Mouse (Mus musculus): ENCODE measurements around the gene Bricd5. TPM values are rescaled to one million over a fixed set of nuclear protein-coding genes. Genes with fewer than 3 reads are reported as not detected.

Gene Bricd5
- polyA plus RNA-seq, 1 experiment = 0.10 TPM

Other genes with a start within 250 kb of the Bricd5 start
- 1.6 and 1.7 TPM in 2 replicates for gene Ccnf, start 222.4 kb upstream of the Bricd5 start, polyA plus RNA-seq (2012; rRNA removed)
- gene Abca17, start 122.8 kb upstream of the Bricd5 start, polyA plus RNA-seq (2012; rRNA removed) = 0.10 and 0.12 TPM in 2 replicates
- 44.4 and 47.7 TPM in 2 replicates for gene Abca3, start 121.9 kb upstream of the Bricd5 start, polyA plus RNA-seq (2012; rRNA removed)
- 119 and 134 TPM in 2 replicates for gene Rnps1, start 59.3 kb upstream of the Bricd5 start, polyA plus RNA-seq (2012; rRNA removed)
- gene Eci1, start 47.2 kb upstream of the Bricd5 start, polyA plus RNA-seq (2012; rRNA removed) = 116 and 139 TPM in 2 replicates
- 47.5 and 62.9 TPM in 2 replicates for gene Dnase1l2, start 30.8 kb upstream of the Bricd5 start, polyA plus RNA-seq (2012; rRNA removed)
- 55.8 and 61.5 TPM in 2 replicates for gene E4f1, start 3.6 kb upstream of the Bricd5 start, polyA plus RNA-seq (2012; rRNA removed)
- gene Pgp, start 3.5 kb upstream of the Bricd5 start, polyA plus RNA-seq (2012; rRNA removed) = 31.8 and 33.5 TPM in 2 replicates
- 20.9 and 21.7 TPM in 2 replicates for gene Mlst8, start 5.2 kb downstream of the Bricd5 start, polyA plus RNA-seq (2012; rRNA removed)
- gene Caskin1, start 14.7 kb downstream of the Bricd5 start, polyA plus RNA-seq (2012; rRNA removed) = 0.76 and 1.1 TPM in 2 replicates
- 174 and 223 TPM in 2 replicates for gene Traf7, start 54.1 kb downstream of the Bricd5 start, polyA plus RNA-seq (2012; rRNA removed)
- 1.4 and 1.5 TPM in 2 replicates for gene Rab26, start 60.3 kb downstream of the Bricd5 start, polyA plus RNA-seq (2012; rRNA removed)
- gene Pkd1, start 76.0 kb downstream of the Bricd5 start, polyA plus RNA-seq (2012; rRNA removed) = 69.8 and 84.0 TPM in 2 replicates
- 95.3 and 112 TPM in 2 replicates for gene Tsc2, start 158.7 kb downstream of the Bricd5 start, polyA plus RNA-seq (2012; rRNA removed)
- gene Nthl1, start 158.8 kb downstream of the Bricd5 start, polyA plus RNA-seq (2012; rRNA removed) = 21.7 and 22.0 TPM in 2 replicates
- gene Slc9a3r2, start 176.4 kb downstream of the Bricd5 start, polyA plus RNA-seq (2012; rRNA removed) = 59.2 and 63.5 TPM in 2 replicates
- gene Npw, start 184.6 kb downstream of the Bricd5 start, polyA plus RNA-seq (2012; rRNA removed) = 0.62 and 0.80 TPM in 2 replicates
- gene Zfp598, start 195.8 kb downstream of the Bricd5 start, polyA plus RNA-seq (2012; rRNA removed) = 42.9 and 54.2 TPM in 2 replicates
- 0.58 and 0.62 TPM in 2 replicates for gene Syngr3, start 216.1 kb downstream of the Bricd5 start, polyA plus RNA-seq (2012; rRNA removed)
- gene Gfer, start 222.3 kb downstream of the Bricd5 start, polyA plus RNA-seq (2012; rRNA removed) = 21.0 and 23.7 TPM in 2 replicates
- 7.6 and 10.7 TPM in 2 replicates for gene Noxo1, start 222.3 kb downstream of the Bricd5 start, polyA plus RNA-seq (2012; rRNA removed)
- gene Tbl3, start 233.8 kb downstream of the Bricd5 start, polyA plus RNA-seq (2012; rRNA removed) = 31.4 and 34.8 TPM in 2 replicates
- 0.18 and 0.30 TPM in 2 replicates for gene Rnf151, start 244.2 kb downstream of the Bricd5 start, polyA plus RNA-seq (2012; rRNA removed)
- 1,660 and 1,865 TPM in 2 replicates for gene Rps2, start 244.2 kb downstream of the Bricd5 start, polyA plus RNA-seq (2012; rRNA removed)

All from urinary bladder, adult 2 months (tissue).